Mouse (Mus musculus) right cerebral cortex, postnatal 4 days (tissue): Measurements from ENCODE around the gene Abhd4.

ENCODE experiments used
- DNase-seq: peaks from one replicate; pipeline ENCODE4 v3.0.0-alpha.2; 2022

Abhd4 gene

DNA sequence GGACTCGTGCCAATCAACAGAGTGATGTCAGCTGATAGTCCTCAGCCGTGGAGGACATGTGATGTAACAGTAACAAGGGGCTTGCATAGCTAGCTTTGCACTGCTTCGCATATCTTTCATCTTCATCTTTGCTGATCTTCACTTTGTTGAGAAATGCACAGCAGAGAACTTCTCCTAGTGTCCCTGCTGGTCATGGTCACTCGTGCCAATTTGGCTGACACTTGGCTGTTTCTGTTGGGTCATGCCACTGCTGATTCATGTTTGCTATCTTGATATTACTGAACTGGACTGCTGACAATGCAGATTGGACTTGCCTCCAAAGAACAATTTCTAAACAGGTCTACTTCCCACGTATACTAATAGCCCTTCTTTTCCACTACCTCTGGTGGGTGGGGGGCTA lies 46.1 kb downstream of the Abhd4 start:
- DNase-seq = no peak

DNA sequence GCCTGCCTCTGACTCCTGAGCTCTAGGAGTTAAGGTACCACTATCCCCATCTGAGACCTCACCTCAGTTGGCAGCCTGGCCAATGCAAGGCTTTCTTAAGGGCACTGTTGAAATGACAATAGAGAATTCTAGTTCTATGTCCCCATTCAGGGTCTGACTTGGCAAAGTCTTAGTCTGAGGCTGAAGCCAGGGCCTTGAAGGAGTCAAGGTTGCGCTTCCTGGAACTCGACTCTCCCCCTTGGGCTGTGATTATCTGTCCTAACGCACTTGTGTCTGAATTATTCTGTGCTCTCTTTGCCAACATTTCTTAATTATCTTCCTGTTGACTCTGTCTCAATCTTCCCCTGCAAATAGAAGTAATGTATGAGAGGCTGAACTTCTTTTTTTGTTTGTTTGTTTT lies 46.7 kb downstream of the Abhd4 start:
- no peak for DNase-seq

DNA sequence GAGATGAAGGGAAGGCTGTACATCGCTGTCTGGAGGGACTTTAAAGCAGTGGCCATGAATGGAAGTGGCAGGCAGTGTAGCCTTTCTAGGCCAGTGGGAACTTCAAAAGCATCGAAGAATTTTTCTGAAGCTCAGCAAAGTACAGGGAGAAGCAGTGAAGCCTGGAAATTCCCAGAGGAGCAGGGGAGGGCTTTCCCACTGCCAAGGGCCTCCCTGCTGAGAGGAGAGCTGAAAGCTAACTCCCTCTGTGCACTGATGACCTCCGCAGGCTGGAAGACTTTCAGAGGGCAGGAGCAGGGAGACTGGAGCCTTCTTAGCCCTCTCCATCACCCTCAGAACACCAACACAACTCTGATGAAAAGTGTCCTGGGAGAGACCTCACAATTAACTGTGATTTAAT lies 57.8 kb downstream of the Abhd4 start:
- no peak for DNase-seq
